Mouse (Mus musculus) c-Kit-positive CD71-positive TER-119-negative erythroid progenitor cells, embryonic 14.5 days (primary cell): ENCODE results near the gene Rab8b.

Experiments
- DNase-seq: peaks from one replicate; pipeline ENCODE4 v3.0.0-alpha.2; 2013; ENCODE audit warnings: low read depth

The Rab8b gene

DNA sequence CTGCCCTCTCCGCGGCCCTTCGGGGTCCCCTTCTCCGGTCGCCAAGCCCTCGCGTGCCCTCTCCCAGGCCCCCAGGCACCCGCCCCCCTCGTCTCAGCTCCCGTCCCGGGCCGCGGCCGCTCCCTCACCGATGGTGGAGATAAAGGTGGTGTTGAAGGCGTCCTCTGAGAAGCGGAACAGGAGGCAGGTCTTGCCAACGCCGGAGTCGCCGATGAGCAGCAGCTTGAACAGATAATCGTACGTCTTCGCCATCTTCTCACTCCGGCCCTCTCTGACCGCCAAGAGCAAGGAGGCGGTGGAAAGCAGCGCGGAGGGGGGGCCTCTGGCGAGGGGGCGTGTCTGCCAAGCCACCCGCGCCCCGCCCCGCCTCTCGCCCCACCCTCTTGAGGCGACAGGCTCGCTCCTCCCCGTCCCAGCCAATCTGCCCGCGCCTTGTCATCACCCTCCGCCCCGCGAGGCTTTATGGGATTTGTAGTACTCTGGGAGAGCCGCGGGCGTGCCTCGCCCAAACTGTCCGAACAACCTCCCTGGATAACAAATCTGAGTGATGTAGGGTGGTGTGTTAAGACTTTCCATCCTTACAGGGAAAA, at the start of gene Rab8b:
TSS of gene Rab8b (minus strand) at position 306 of the 590 bp plus-strand sequence.
- DNase-seq = peak; percentile 97

DNA sequence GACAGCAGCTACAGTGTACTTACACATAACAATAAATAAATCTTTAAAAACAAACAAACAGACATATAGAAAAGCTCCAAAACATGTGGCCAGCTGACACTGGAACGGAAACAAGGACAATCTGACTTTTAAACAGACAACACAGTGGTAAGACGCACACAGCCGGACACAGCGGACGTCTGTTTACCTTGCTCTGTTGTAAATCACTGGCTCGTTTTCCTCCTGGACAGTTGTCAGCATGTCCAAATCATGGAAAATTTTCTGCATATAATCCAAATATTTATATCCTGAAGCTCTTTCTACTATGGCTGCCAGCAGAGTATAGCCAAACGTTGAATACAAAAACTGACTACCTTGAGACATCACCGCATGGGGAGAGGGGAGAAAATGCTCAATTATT, 48.0 kb upstream of the Rab8b start:
- DNase-seq = no peak

DNA sequence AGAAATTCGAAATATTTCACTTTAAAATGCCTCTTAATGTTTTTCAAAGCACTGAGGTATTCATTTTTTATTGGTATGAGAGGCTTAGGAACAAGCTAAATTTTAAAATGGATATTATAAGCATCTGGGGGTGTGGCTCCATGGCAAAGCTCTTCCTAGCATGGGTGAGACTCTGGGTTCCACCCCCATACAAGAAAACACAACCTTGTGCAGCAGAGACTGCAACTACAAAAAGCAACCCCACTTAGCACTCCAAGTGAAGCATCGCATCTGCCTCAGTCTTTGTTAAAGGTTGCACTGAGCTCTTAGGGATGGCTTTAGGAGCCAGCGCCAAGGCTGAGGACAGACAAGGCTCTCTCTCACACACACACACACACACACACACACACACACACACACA, 42.0 kb upstream of the Rab8b start:
- DNase-seq = no peak

GRCm38 (mm10) chr9:66957451-66957850, 38.0 kb upstream of the Rab8b start:
- DNase-seq = no peak

- no peak for DNase-seq
Observed at GRCm38 (mm10) chr9:66952886-66953285, 33.4 kb upstream of the Rab8b start.

GRCm38 (mm10) chr9:66952321-66952720, 32.8 kb upstream of the Rab8b start:
- DNase-seq = no peak

- DNase-seq = no peak
Observed at GRCm38 (mm10) chr9:66948536-66948935, 29.0 kb upstream of the Rab8b start.

GRCm38 (mm10) chr9:66945647-66946641, 26.5 kb upstream of the Rab8b start, which contains the start of gene Rps27l:
Gene Rps27l (plus strand): TSS chr9:66946086.
- DNase-seq = peak; percentile 92

DNA sequence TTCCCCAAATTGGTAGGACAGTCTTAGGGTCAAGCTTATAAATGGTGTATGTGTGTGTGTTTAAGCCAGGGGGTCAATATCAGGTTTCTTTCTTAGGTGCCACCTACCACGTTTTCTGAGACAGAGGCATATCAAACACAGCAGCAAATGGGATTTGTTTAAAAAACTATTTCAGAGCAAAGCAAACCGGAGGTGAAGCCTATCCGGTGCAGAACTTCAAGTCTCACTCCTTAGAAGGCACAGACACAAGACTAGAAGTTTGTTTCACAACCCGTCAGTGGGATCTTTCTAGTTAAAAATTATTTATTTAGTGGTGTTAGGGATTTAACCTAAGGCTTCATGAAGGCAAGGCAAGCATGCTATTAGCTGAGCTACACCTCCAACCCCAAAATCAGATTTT, 25.7 kb upstream of the Rab8b start:
- DNase-seq = no peak

DNA sequence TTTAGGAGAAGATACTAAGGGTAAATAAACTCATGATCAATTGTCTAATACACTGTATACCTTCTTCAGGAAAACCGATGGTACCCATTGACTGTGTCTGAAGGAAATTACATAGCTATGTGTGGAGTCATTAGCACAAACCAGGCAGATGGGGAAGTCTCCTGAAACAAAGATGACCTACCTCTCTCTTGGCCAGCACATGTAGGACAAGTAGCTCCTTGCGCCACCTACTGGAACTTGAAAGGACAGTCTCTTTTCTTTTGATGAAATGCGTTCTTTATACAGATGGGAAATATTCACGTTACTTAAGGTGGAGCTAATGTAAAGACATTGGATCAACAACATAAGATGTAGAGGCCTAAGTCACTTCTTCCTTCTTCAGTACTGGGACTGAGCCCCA, 19.3 kb upstream of the Rab8b start:
- DNase-seq = peak; percentile 81

DNA sequence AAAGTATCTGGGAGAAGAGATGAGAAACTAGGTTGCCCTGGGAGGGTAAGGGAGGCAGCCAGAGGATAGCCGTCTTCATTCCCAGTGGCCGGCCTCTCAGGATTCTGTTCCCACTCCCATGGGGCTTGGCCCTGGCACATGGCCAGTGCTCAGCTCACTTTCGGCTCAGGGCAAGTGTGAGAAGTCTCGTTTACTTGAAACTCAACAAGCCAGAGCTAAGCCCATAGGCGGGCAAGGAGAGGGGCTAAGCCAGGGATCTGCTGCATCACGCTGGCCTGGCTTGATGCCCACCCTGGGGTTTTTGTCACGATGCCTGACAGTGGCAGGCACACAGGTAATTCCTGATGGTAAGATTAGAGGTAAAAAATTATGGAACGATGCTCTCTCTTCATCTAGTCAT, 18.0 kb upstream of the Rab8b start:
- DNase-seq = no peak

- no peak for DNase-seq
Observed at GRCm38 (mm10) chr9:66933869-66934808, 14.7 kb upstream of the Rab8b start.

- DNase-seq = no peak
Observed at GRCm38 (mm10) chr9:66930351-66930750, 10.9 kb upstream of the Rab8b start.

DNA sequence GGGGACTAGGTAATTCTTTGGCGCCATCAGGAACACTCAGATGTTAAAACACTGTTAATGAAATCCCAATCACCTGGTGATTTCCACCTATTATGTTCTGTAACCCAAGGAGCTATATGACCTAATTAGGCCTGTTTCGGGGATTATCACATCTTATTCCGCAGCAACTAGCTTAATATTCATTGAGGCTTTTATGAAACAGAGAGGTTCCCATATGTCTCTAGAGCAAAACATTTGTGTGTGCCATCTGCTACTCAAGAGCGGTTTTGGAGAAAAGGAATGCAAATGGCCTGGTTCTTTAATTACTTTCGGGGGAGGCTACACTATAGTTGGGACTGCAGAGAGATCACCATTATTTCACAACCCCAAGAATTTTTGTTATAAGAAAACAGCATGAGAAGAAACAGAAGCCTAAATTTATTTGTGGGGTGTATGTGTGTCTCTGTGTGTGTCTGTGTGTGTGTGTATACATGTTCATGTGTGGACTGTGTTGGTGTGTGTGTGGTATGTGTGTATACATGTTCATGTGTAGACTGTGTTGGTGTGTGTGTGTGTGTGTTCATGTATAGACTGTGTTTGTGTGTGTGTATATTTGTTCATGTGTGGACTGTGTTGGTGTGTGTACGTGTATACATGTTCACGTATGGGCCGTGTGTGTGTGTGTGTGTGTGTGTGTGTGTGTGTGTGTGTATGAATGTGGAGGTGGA, 8.4 kb upstream of the Rab8b start:
- no peak for DNase-seq

- DNase-seq = no peak
Observed at GRCm38 (mm10) chr9:66925853-66926252, 6.4 kb upstream of the Rab8b start.

DNA sequence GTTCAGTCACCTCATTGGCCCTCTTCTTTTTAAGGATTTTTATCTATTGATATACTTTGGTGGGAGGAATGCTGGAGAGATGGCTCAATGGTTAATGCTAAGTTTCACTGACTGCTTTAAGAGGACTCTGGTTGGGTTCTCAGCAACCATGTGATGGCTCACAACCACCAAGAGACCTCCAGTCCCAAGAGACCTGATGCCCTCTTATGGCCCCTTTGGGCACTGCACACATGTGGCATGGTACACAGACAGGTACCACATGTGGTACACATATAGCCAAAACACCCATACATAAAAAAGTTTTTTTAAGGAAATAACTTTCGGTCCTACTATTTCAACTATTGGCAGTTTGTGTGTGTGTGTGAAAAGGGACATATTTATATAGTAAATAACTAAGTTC, 2.6 kb upstream of the Rab8b start:
- DNase-seq = no peak

DNA sequence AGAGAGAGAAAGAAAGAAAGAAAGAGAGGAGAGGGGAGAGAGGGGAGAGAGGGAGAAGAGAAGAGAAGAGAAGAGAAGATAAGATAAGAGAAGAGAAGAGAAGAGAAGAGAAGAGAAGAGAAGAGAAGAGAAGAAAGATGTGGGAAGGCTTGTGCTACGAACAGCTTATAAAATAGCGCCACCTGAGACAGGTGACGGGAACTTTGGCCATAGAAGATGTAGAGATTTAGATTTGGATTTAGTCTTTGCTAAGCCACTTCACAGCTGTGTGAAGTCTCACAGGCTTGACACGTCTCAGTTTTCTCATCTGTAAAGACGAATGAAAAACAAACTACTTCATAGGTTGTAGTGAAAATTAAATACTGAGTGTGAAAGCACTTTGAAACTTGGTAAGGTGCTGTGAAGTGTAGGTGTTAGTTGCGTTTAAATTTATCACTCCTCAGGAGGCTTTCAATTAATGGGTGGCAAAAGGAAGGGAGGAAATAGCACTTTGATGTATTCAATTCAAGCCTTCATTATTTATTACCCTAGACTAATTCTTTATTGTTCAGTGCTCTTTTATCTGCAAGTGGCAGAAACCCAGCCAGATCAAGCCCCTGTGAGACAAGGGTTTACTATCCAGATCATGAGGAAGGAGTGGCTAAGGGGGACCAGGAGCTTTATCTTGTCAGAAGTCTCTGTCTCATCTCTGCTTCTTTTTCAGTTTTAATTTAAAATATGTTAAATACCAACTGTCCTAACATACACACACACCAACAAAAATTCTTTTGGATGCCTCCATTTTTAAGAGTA, 1.2 kb upstream of the Rab8b start:
- no peak for DNase-seq

- no peak for DNase-seq
Observed at GRCm38 (mm10) chr9:66919981-66920380, 494 bp upstream of the Rab8b start.

DNA sequence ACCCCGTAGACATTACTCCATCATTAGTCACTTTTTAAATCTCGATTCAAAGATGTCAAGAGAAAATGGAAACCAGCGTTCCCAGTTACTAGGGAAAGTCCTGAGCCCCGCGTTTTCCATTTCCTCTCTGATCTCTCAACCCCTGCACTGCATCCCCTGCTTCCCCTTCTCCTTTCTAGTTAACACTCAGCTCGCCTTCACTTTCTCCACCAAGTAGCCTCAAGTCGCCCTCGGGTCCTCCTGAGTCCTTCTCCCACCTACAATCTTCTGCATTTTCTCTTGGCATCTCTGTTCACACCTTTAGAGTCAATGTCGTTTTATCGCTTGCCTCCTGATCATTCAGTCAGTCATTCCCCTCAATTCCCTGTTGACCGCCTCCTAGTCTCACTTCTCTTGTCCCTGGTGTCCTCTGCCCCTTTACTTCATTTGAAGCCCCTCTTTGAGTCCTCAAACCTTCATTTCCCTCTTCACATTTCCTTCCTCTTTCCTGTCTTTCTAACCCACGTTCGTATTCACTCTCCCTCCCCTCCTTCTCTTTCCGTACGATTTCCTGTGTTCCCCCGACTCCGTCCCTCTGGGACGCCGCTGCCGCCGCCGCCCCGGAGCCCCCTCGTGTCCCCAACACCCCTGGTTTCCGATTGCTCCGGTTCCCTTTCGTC, 686 bp downstream of the Rab8b start:
- no peak for DNase-seq

DNA sequence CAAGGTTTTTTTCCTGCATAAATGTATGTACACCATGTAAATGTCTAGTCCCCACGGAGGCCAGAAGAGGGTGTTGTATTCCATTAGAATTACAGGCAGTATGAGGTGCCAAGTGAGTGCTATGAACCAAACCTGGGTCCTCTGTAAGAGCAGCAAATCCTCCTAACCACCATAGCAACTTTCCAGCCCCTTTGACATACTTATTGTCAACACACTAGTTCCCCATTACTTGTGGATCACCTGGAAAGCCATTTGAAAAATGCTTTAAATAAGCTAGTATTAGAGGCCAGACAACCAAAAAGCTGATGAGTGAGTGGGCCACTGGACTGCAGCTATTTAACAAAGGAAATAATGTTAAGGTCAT, 1.6 kb downstream of the Rab8b start:
- no peak for DNase-seq
